Mouse (Mus musculus) liver, postnatal 0 days (tissue): Measurements from ENCODE around the gene H6pd. TPM values are rescaled to one million over a fixed set of nuclear protein-coding genes. Genes with fewer than 3 reads are reported as not detected.

Experiments
- ATAC-seq: fragments of 200-750 bp; cut with Nextera tagmentation; 2 replicates; pipeline ENCODE4 v1.8.0; 2017; ENCODE audit warnings: mild to moderate bottlenecking, moderate library complexity
- DNase-seq: peaks from one replicate; pipeline ENCODE4 v3.0.0-alpha.2; 2016
- H3K27ac ChIP-seq: fragments of 300-500 bp; sonication (generic); 2 replicates; pipeline ENCODE4 v1.5.1; 2014; ENCODE audit warnings: antibody characterized with exemption, moderate library complexity, mild to moderate bottlenecking, low read depth
- H3K27me3 ChIP-seq: fragments of 300-500 bp; sonication (generic); 2 replicates; pipeline ENCODE4 v1.6.1; 2014; ENCODE audit warnings: low read length, control low read depth, mixed read lengths; ENCODE audit not compliant: insufficient read depth
- H3K36me3 ChIP-seq: fragments of 300-500 bp; sonication (generic); replicated peaks from 2 replicates; pipeline ENCODE4 v1.6.1; 2014; ENCODE audit warnings: mild to moderate bottlenecking, control low read depth, low read length, moderate library complexity, mixed read lengths; ENCODE audit not compliant: insufficient read depth
- H3K4me1 ChIP-seq: fragments of 300-500 bp; sonication (generic); 2 replicates; pipeline ENCODE4 v1.6.1; 2014; ENCODE audit warnings: antibody characterized with exemption, mild to moderate bottlenecking, control low read depth; ENCODE audit not compliant: insufficient read depth
- H3K4me2 ChIP-seq: fragments of 300-500 bp; sonication (generic); 2 replicates; pipeline ENCODE4 v1.6.1; 2014; ENCODE audit warnings: low read depth, mild to moderate bottlenecking, low read length, moderate library complexity, mixed read lengths
- H3K4me3 ChIP-seq: fragments of 300-500 bp; sonication (generic); 2 replicates; pipeline ENCODE4 v1.5.1; 2014; ENCODE audit warnings: low read depth, low read length
- H3K9ac ChIP-seq: fragments of 300-500 bp; sonication (generic); replicated peaks from 2 replicates; pipeline ENCODE4 v1.6.1; 2014; ENCODE audit warnings: mild to moderate bottlenecking, moderate library complexity
- H3K9me3 ChIP-seq: fragments of 300-500 bp; sonication (generic); 2 replicates; pipeline ENCODE4 v1.6.1; 2016; ENCODE audit warnings: mild to moderate bottlenecking, control low read depth, low read length, mixed read lengths
- CTCF ChIP-seq: sonication (generic); IDR thresholded peaks from 2 replicates; pipeline ENCODE4 v1.5.1; 2016; ENCODE audit warnings: antibody characterized with exemption, low read depth
- EP300 ChIP-seq: IDR thresholded peaks from 2 replicates; pipeline ENCODE4 v1.6.1; 2016; ENCODE audit warnings: antibody characterized with exemption, low read depth, mild to moderate bottlenecking
- WGBS: fragments of 180-500 bp; shearing (Covaris S2); extraction: QIAGEN DNeasy Blood & Tissue Kit; methylation state at CpG from one replicate; pipeline ENCODE4 v1.1.7; 2014; ENCODE audit not compliant: insufficient replicate concordance; 5-methylcytosine and 5-hydroxymethylcytosine counted together
- polyA plus RNA-seq: library from polyadenylated mRNA; unstranded; fragments of >200 nt; fragmentation: Nextera tagmentation; extraction: Ambion mirVana; gene quantifications from 2 replicates; pipeline ENCODE4 v1.2.1, GENCODE M21; 2015

The H6pd gene
- 33.0 and 36.5 TPM in 2 replicates for polyA plus RNA-seq

GRCm38 (mm10) chr4:150008853-150009586 lies at the start of gene H6pd:
TSS of gene H6pd (minus strand) at chr4:150009023.
- Histone ChIP-seq H3K9ac (peak within 1 kb of the TSS; percentile 89), H3K9me3 (no peaks in the 10 kb centered on the region), H3K36me3 (peaks cover 5% of the 10 kb centered on the region), H3K4me1 (peaks cover 40% of the 10 kb centered on the region), H3K4me2 (peak within 1 kb of the TSS; percentile 95), H3K4me3 (peak within 1 kb of the TSS; percentile 81), H3K27ac (peak within 1 kb of the TSS; percentile 98), H3K27me3 (no peaks in the 10 kb centered on the region)
- 2% methylated on average over 50 of the region's 52 CpGs for WGBS
- TF ChIP-seq EP300 (no peak), CTCF (no peak)
- ATAC-seq (peak; percentile 84), DNase-seq (peak; percentile 93)

DNA sequence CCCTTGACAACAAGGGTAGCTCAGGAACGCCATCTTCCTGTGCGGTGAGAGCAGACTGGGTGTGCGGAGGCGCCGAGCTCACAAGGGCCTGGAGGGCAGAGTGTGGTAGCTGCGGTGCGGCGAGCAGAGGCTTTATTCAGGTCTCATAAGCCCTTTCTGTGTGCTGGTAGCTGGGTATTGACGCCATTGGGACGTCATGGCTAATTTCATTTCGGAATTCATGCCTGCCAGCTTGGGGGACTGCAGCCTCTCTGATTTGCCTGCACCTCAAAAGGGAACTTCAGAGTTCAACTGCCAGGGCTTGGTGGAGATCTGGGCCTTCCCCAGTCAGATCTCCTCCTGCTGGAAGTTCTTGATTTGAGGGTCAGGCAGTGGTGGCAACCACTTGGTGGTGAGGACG lies 48.9 kb upstream of the H6pd start:
- WGBS, result 90% methylated on average over 12 of the region's 12 CpGs
- H3K4me3 ChIP-seq, result no peak overlapping the region
- H3K4me2 ChIP-seq, result no peak overlapping the region
- no peaks in the 10 kb centered on the region for H3K36me3 ChIP-seq
- DNase-seq (no peak), ATAC-seq (no peak)
- H3K9ac ChIP-seq, result no peak overlapping the region
- no peaks in the 10 kb centered on the region for H3K9me3 ChIP-seq
- no peak for TF ChIP-seq CTCF
- TF ChIP-seq EP300, result no peak
- peaks cover 23% of the 10 kb centered on the region for H3K4me1 ChIP-seq
- no peak overlapping the region for H3K27ac ChIP-seq
- H3K27me3 ChIP-seq, result no peaks in the 10 kb centered on the region

- Histone ChIP-seq H3K4me1 (peaks cover 18% of the 10 kb centered on the region), H3K27me3 (no peaks in the 10 kb centered on the region), H3K9ac (no peak overlapping the region), H3K9me3 (no peaks in the 10 kb centered on the region), H3K27ac (no peak overlapping the region), H3K36me3 (no peaks in the 10 kb centered on the region), H3K4me3 (no peak overlapping the region), H3K4me2 (no peak overlapping the region)
- 47% methylated on average over 7 of the region's 7 CpGs for WGBS
- no peak for TF ChIP-seq CTCF
- no peak for TF ChIP-seq EP300
- ATAC-seq (no peak), DNase-seq (no peak)
Measured at GRCm38 (mm10) chr4:150056171-150056570, 47.3 kb upstream of the H6pd start.

GRCm38 (mm10) chr4:150052380-150052779 lies 43.6 kb upstream of the H6pd start:
- DNase-seq (no peak), ATAC-seq (no peak)
- Histone ChIP-seq H3K4me2 (no peak overlapping the region), H3K9ac (no peak overlapping the region), H3K9me3 (no peaks in the 10 kb centered on the region), H3K36me3 (no peaks in the 10 kb centered on the region), H3K4me1 (peaks cover 13% of the 10 kb centered on the region), H3K4me3 (no peak overlapping the region), H3K27ac (no peak overlapping the region), H3K27me3 (peaks cover 30% of the 10 kb centered on the region)
- 90% methylated on average over 3 of the region's 3 CpGs for WGBS
- TF ChIP-seq EP300 (no peak), CTCF (no peak)

- ATAC-seq (no peak), DNase-seq (no peak)
- H3K4me2 ChIP-seq, result no peak overlapping the region
- 65% methylated on average over 8 of the region's 8 CpGs for WGBS
- no peak overlapping the region for H3K27ac ChIP-seq
- no peaks in the 10 kb centered on the region for H3K9me3 ChIP-seq
- H3K4me3 ChIP-seq, result no peak overlapping the region
- peaks cover 33% of the 10 kb centered on the region for H3K27me3 ChIP-seq
- H3K36me3 ChIP-seq, result no peaks in the 10 kb centered on the region
- peaks cover 13% of the 10 kb centered on the region for H3K4me1 ChIP-seq
- TF ChIP-seq CTCF (no peak), EP300 (no peak)
- H3K9ac ChIP-seq, result no peak overlapping the region
Measured at GRCm38 (mm10) chr4:150051514-150051913, 42.7 kb upstream of the H6pd start.

DNA sequence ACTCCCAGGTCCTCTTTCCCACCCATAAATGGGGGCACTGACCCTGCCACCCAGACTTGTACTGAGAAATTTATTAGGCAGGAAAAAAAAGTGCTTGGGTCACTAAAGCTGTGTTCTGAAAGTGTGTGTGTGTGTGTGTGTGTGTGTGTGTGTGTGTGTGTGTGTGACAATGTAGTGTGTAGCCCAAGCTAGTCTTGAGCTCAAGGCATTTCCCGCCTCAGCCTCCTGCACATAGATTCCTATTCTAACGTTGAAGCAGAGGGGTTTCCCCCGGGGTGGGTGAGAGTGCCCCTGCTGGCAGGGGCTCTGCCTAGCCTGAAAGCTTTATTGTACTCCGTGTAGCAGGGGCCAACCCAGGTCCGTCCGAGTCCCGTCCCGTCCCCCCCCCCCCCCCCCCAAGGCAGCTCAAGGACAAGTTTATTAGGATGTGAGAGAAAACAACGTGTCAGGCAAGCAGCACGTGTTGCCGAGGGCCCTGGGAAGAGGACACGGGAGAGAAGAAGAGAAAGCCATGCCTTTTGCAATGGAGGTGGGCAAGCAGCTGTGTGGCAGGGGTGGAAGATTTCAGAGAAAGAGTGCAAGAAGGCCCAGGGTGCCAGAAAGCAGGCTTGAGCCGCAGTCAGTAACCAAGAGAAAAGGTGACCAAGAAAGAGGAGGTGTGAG lies 40.9 kb upstream of the H6pd start:
- Histone ChIP-seq H3K9me3 (no peaks in the 10 kb centered on the region), H3K4me2 (peak overlapping the region; percentile 88; the same call in 1 of the 2 replicates), H3K27ac (no peak overlapping the region), H3K4me3 (no peak overlapping the region), H3K9ac (no peak overlapping the region), H3K4me1 (peaks cover 13% of the 10 kb centered on the region), H3K36me3 (no peaks in the 10 kb centered on the region), H3K27me3 (peaks cover 33% of the 10 kb centered on the region)
- TF ChIP-seq EP300, result no peak
- TF ChIP-seq CTCF, result no peak
- DNase-seq, result no peak
- 19% methylated on average over 13 of the region's 13 CpGs for WGBS
- no peak for ATAC-seq
